Mouse (Mus musculus) lung, postnatal 0 days (tissue): ENCODE results near the gene Pde8b.

Source experiments
- CTCF ChIP-seq: IDR thresholded peaks from 2 replicates; pipeline ENCODE4 v1.5.1; 2016; ENCODE audit warnings: antibody characterized with exemption, mild to moderate bottlenecking
- EP300 ChIP-seq: IDR thresholded peaks from 2 replicates; pipeline ENCODE4 v1.6.1; 2016; ENCODE audit warnings: antibody characterized with exemption, mild to moderate bottlenecking, control low read depth

DNA sequence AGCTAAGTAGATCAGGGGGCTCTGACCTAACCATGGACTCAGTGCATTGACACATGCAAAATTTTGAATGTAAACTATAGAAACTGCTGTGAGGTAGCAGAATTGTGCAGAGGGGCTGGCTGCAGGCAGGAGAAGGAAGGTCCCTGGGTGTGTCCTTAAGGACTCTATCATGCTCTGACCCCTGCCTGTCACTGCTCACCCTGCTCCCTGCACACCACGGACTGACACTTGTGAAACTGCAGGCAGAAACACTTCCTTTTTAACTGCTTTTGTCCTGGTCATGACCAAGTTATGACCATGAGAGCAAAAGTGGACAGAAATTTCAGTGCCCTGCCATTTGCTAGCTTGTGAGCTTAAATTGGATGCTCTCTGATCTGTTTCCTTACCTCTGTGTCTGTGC is 206.0 kb downstream of the Pde8b start:
- TF ChIP-seq EP300 (no peak), CTCF (no peak)
